Comparison of ENCODE assay signal across 9 mouse cellular contexts in the genomic region with DNA sequence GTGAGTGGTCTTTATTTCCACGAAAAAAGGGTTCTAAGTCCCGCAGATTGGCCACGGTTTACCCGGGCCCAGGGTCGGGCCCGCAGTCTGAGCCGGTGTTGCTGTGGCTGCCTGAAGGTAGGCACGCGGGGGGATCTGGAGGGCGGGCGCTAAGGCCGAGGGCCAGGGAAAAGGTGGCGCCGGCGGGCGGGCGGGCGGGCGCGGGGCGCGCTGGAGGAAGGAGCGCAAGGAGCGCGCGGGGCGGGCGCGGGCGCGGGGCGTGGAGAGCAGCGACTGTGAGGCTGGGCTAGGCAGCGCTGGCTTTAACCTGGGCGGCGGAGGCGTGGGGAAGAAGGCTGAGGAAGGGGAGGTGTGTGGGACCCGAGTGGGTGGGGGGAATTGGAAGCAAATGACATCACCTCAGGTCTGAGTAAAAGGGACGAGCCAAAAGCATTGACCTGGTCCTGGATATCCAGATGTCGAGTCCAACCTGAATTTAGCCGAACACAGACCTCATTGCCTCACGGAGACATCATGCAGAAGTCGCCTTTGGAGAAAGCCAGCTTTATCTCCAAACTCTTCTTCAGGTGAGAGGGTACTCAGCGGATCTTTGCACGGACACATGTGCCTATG. TPM values are rescaled to one million over a fixed set of nuclear protein-coding genes. Genes with fewer than 3 reads are reported as not detected.
A peak's percentile ranks its signal among the peaks of the same experiment; 100 is the strongest.
DNase-seq lines count a peak whose midpoint lies in the region; ATAC-seq and TF ChIP-seq lines count a peak whose summit lies in the region.
"Had no signal": no experiment of that assay in that cellular context is flagged by ENCODE, and none has a peak within 500 bp of the region (broad histone marks: within the 10 kb centered on the region; RNA-seq: fewer than 3 reads in every experiment).

A gene (plus strand): TSS at position 377 of the 612 bp plus-strand sequence.

- TF ChIP-seq CTCF in brain, embryonic 14.5 days (IDR thresholded peaks at IDR 0.05; ENCODE audit: borderline replicate concordance, extremely low read depth, insufficient read depth, insufficient read length) = no peak

- H3K27ac ChIP-seq in heart, embryonic 10.5 days = peak within 1 kb of the TSS; percentile 37; the same call in 1 of the 2 replicates
- H3K27ac ChIP-seq in heart, embryonic 16.5 days (ENCODE audit: low read length) = no peak within 1 kb of the TSS
- no peak within 1 kb of the TSS for H3K27ac ChIP-seq in limb, embryonic 11.5 days (replicated peaks; ENCODE audit: low read depth, low read length)
- H3K27ac ChIP-seq in midbrain, embryonic 12.5 days (replicated peaks) = no peak within 1 kb of the TSS

- no peaks in the 10 kb centered on the region for H3K4me1 ChIP-seq in heart, embryonic 10.5 days
- peaks cover 2% of the 10 kb centered on the region; the same call in 1 of the 2 replicates for H3K4me1 ChIP-seq in heart, embryonic 16.5 days (ENCODE audit: control insufficient read depth, insufficient read depth, low read length)
- H3K4me1 ChIP-seq in limb, embryonic 11.5 days (ENCODE audit: control insufficient read depth, insufficient read depth, low read length) = no peaks in the 10 kb centered on the region
- H3K4me1 ChIP-seq in midbrain, embryonic 12.5 days = no peaks in the 10 kb centered on the region

- ATAC-seq in heart, embryonic 16.5 days (replicated peaks; ENCODE audit: extremely low read depth, insufficient read depth, low FRiP score) = no peak
- ATAC-seq in limb, embryonic 11.5 days (ENCODE audit: insufficient number of reproducible peaks, low FRiP score, low TSS enrichment, low read depth) = peak; percentile 73
- ATAC-seq in midbrain, embryonic 12.5 days (ENCODE audit: low FRiP score, low read depth) = peak; percentile 93
- no peak for ATAC-seq in erythroblast, adult 5-6 weeks (replicated peaks; ENCODE audit: low FRiP score, poor library complexity, severe bottlenecking)

- H3K27me3 ChIP-seq in heart, embryonic 10.5 days (ENCODE audit: insufficient read depth, poor library complexity, severe bottlenecking) = peaks cover 9% of the 10 kb centered on the region; the same call in 1 of the 2 replicates
- no peaks in the 10 kb centered on the region for H3K27me3 ChIP-seq in heart, embryonic 16.5 days (ENCODE audit: control insufficient read depth, insufficient read depth, low read length)
- peaks cover 4% of the 10 kb centered on the region; the same call in 1 of the 2 replicates for H3K27me3 ChIP-seq in limb, embryonic 11.5 days (ENCODE audit: control insufficient read depth, insufficient read depth, low read length)
- H3K27me3 ChIP-seq in midbrain, embryonic 12.5 days = peaks cover 22% of the 10 kb centered on the region

- TF ChIP-seq POLR2A in brain, embryonic 14.5 days (IDR thresholded peaks at IDR 0.05; ENCODE audit: borderline replicate concordance, extremely low read depth, insufficient read depth, insufficient read length, poor library complexity, severe bottlenecking) = no peak

- H3K9ac ChIP-seq in heart, embryonic 16.5 days (ENCODE audit: low read length) = peak within 1 kb of the TSS; percentile 50
- H3K9ac ChIP-seq in limb, embryonic 11.5 days (ENCODE audit: low read length) = peak within 1 kb of the TSS; percentile 64; the same call in 1 of the 2 replicates
- H3K9ac ChIP-seq in midbrain, embryonic 12.5 days (replicated peaks) = peak within 1 kb of the TSS; percentile 52

- no peak for DNase-seq in heart, embryonic 10.5 days (ENCODE audit: low spot score)
- DNase-seq in heart, postnatal 36 days = no peak
- DNase-seq in brain, embryonic 14.5 days (ENCODE audit: low read depth) = peak; percentile 57
- peak; percentile 62 for DNase-seq in limb, embryonic 11.5 days (ENCODE audit: low spot score)
- DNase-seq in thymus, postnatal 36 days = no peak

- intact Hi-C loops in heart, postnatal 36 days (cut with DNase I) = no loop called here

- peak within 1 kb of the TSS; percentile 81 for H3K4me2 ChIP-seq in heart, embryonic 16.5 days (ENCODE audit: low read depth, low read length)
- peak within 1 kb of the TSS; percentile 69 for H3K4me2 ChIP-seq in limb, embryonic 11.5 days (ENCODE audit: low read depth, severe bottlenecking)
- peak within 1 kb of the TSS; percentile 92 for H3K4me2 ChIP-seq in midbrain, embryonic 12.5 days (replicated peaks)

- no peaks in the 10 kb centered on the region for H3K9me3 ChIP-seq in heart, embryonic 10.5 days
- H3K9me3 ChIP-seq in heart, embryonic 16.5 days (replicated peaks; ENCODE audit: control insufficient read depth, low read length) = no peaks in the 10 kb centered on the region
- no peaks in the 10 kb centered on the region for H3K9me3 ChIP-seq in limb, embryonic 11.5 days (ENCODE audit: control insufficient read depth, low read length)
- H3K9me3 ChIP-seq in midbrain, embryonic 12.5 days = no peaks in the 10 kb centered on the region
- H3K9me3 ChIP-seq: G1E had no signal

- H3K36me3 ChIP-seq in heart, embryonic 10.5 days = no peaks in the 10 kb centered on the region
- H3K36me3 ChIP-seq in heart, embryonic 16.5 days (ENCODE audit: control insufficient read depth, insufficient read depth) = no peaks in the 10 kb centered on the region
- no peaks in the 10 kb centered on the region for H3K36me3 ChIP-seq in limb, embryonic 11.5 days (ENCODE audit: control insufficient read depth, insufficient read depth, low read length)
- no peaks in the 10 kb centered on the region for H3K36me3 ChIP-seq in midbrain, embryonic 12.5 days
- H3K36me3 ChIP-seq: G1E had no signal

- peak within 1 kb of the TSS; percentile 75 for H3K4me3 ChIP-seq in heart, embryonic 10.5 days
- peak within 1 kb of the TSS; percentile 54 for H3K4me3 ChIP-seq in heart, embryonic 16.5 days (ENCODE audit: low read length)
- peak within 1 kb of the TSS; percentile 33 for H3K4me3 ChIP-seq in limb, embryonic 11.5 days (ENCODE audit: low read depth, low read length)
- H3K4me3 ChIP-seq in midbrain, embryonic 12.5 days = peak within 1 kb of the TSS; percentile 53

- WGBS in heart, embryonic 10.5 days = 2% methylated on average over 42 of the region's 45 CpGs
- WGBS in heart, embryonic 16.5 days = 2% methylated on average over 43 of the region's 45 CpGs
- 1% methylated on average over 38 of the region's 45 CpGs for WGBS in limb, embryonic 11.5 days
- WGBS in midbrain, embryonic 12.5 days = under 1% methylated on average over 42 of the region's 45 CpGs

RNA-seq across cellular contexts. Expression of the gene that starts here (rescaled TPM):
- 0.14 and 0.29 TPM in 2 replicates for polyA plus RNA-seq in heart, embryonic 10.5 days (2016; fragmentation: Nextera tagmentation; extraction: Ambion mirVana)
- under 1 TPM; 0.19 to 0.25 TPM for total RNA-seq in heart, postnatal 36 days (2021)
- polyA plus RNA-seq in brain, embryonic 14.5 days (2012; rRNA removed) = 0.25 and 0.38 TPM in 2 replicates
- 0.20 and 0.67 TPM in 2 replicates for polyA plus RNA-seq in heart, embryonic 16.5 days (2015; fragmentation: Nextera tagmentation; extraction: Ambion mirVana)
- polyA plus RNA-seq in limb, embryonic 11.5 days (2014; fragmentation: Nextera tagmentation; extraction: Ambion mirVana) = 0.04 and 0.17 TPM in 2 replicates
- polyA plus RNA-seq in midbrain, embryonic 12.5 days (2016; fragmentation: Nextera tagmentation; extraction: Ambion mirVana) = 0.11 and 0.21 TPM in 2 replicates
- total RNA-seq in erythroblast, adult 5-6 weeks (2015; ENCODE audit: low replicate concordance) = not detected in 2 replicates
- 0.98 TPM in 1 of 2 replicates, not detected in the other for total RNA-seq in erythroblast, adult 5-6 weeks (2017; ENCODE audit: low replicate concordance)
- polyA plus RNA-seq: G1E had no signal

Comparison
In these comparisons a context has a peak if more than half of its experiments do, and no peak if none do; other contexts are left out.
1. Peak in DNase-seq in brain, embryonic 14.5 days; RNA of the gene not detected or under 1 TPM.
2. Peak in DNase-seq, ATAC-seq, H3K4me3 ChIP-seq, H3K9ac ChIP-seq and H3K4me2 ChIP-seq in limb, embryonic 11.5 days; RNA of the gene not detected or under 1 TPM.
3. Peak in ATAC-seq, H3K4me3 ChIP-seq, H3K9ac ChIP-seq and H3K4me2 ChIP-seq in midbrain, embryonic 12.5 days; RNA of the gene not detected or under 1 TPM.